Mouse (Mus musculus) midbrain, embryonic 11.5 days (tissue): ENCODE measurements around the gene Myo18b. TPM values are rescaled to one million over a fixed set of nuclear protein-coding genes. Genes with fewer than 3 reads are reported as not detected.

Experiments used
- ATAC-seq: fragments of 200-750 bp; cut with Nextera tagmentation; 2 replicates; pipeline ENCODE4 v1.8.0; 2017; ENCODE audit warnings: moderate TSS enrichment, moderate library complexity; ENCODE audit not compliant: low FRiP score
- DNase-seq: peaks from one replicate; pipeline ENCODE4 v3.0.0; 2015; ENCODE audit warnings: low spot score; ENCODE audit errors: missing footprints
- H3K27ac ChIP-seq: fragments of 300-500 bp; sonication (generic); 2 replicates; pipeline ENCODE4 v1.5.1; 2014; ENCODE audit warnings: low read depth, low read length
- H3K27me3 ChIP-seq: fragments of 300-500 bp; sonication (generic); 2 replicates; pipeline ENCODE4 v1.6.1; 2014; ENCODE audit warnings: mild to moderate bottlenecking, low read length, moderate library complexity, mixed read lengths; ENCODE audit not compliant: control insufficient read depth, insufficient read depth
- H3K36me3 ChIP-seq: fragments of 300-500 bp; sonication (generic); 2 replicates; pipeline ENCODE4 v1.6.1; 2014; ENCODE audit warnings: mild to moderate bottlenecking, low read length, moderate library complexity, mixed read lengths; ENCODE audit not compliant: control insufficient read depth, insufficient read depth
- H3K4me1 ChIP-seq: fragments of 300-500 bp; sonication (generic); 2 replicates; pipeline ENCODE4 v1.6.1; 2014; ENCODE audit warnings: low read length; ENCODE audit not compliant: control insufficient read depth, insufficient read depth
- H3K4me2 ChIP-seq: fragments of 300-500 bp; sonication (generic); 2 replicates; pipeline ENCODE4 v1.6.1; 2014; ENCODE audit warnings: mild to moderate bottlenecking, moderate library complexity
- H3K4me3 ChIP-seq: fragments of 300-500 bp; sonication (generic); 2 replicates; pipeline ENCODE4 v1.5.1; 2014; ENCODE audit warnings: low read depth, low read length
- H3K9ac ChIP-seq: fragments of 300-500 bp; sonication (generic); 2 replicates; pipeline ENCODE4 v1.6.1; 2014; ENCODE audit warnings: low read length
- H3K9me3 ChIP-seq: fragments of 300-500 bp; sonication (generic); 2 replicates; pipeline ENCODE4 v1.6.1; 2016; ENCODE audit warnings: low read length; ENCODE audit not compliant: control insufficient read depth
- WGBS: fragments of 180-500 bp; shearing (Covaris S2); extraction: QIAGEN DNeasy Blood & Tissue Kit; methylation state at CpG from one replicate; pipeline ENCODE4 v1.1.7; 2014; 5-methylcytosine and 5-hydroxymethylcytosine counted together
- polyA plus RNA-seq: library from polyadenylated mRNA; unstranded; fragments of >200 nt; fragmentation: Nextera tagmentation; extraction: Ambion mirVana; gene quantifications from 2 replicates; pipeline ENCODE4 v1.2.1, GENCODE M21; 2014

The Myo18b gene
- polyA plus RNA-seq, 1 experiment from 2014 or later, result 0.48 TPM

- 60% methylated on average over 7 of the region's 7 CpGs for WGBS
- H3K27me3 ChIP-seq, result no peaks in the 10 kb centered on the region
- H3K4me1 ChIP-seq, result no peaks in the 10 kb centered on the region
- no peak overlapping the region for H3K4me2 ChIP-seq
- H3K9me3 ChIP-seq, result no peaks in the 10 kb centered on the region
- no peak overlapping the region for H3K9ac ChIP-seq
- H3K27ac ChIP-seq, result no peak overlapping the region
- no peak overlapping the region for H3K4me3 ChIP-seq
- no peak for DNase-seq
- H3K36me3 ChIP-seq, result no peaks in the 10 kb centered on the region
- ATAC-seq, result no peak
Observed at GRCm38 (mm10) chr5:112695254-112695711, 200.9 kb downstream of the Myo18b start.

GRCm38 (mm10) chr5:112693286-112693849 lies 202.8 kb downstream of the Myo18b start:
- H3K4me2 ChIP-seq, result no peak overlapping the region

GRCm38 (mm10) chr5:112687100-112687818 lies 208.9 kb downstream of the Myo18b start:
- no peaks in the 10 kb centered on the region for H3K27me3 ChIP-seq
- no peak overlapping the region for H3K9ac ChIP-seq
- WGBS, result 70% methylated on average over 4 of the region's 4 CpGs
- no peaks in the 10 kb centered on the region for H3K9me3 ChIP-seq
- ATAC-seq (no peak), DNase-seq (no peak)
- H3K4me1 ChIP-seq, result peaks cover 2% of the 10 kb centered on the region; the same call in 1 of the 2 replicates
- no peak overlapping the region for H3K4me3 ChIP-seq
- H3K4me2 ChIP-seq, result no peak overlapping the region
- H3K36me3 ChIP-seq, result no peaks in the 10 kb centered on the region
- no peak overlapping the region for H3K27ac ChIP-seq

More at GRCm38 (mm10) chr5:112693286-112693849, 202.8 kb downstream of the Myo18b start:
- Histone ChIP-seq H3K9ac (no peak overlapping the region), H3K4me1 (no peaks in the 10 kb centered on the region), H3K27ac (no peak overlapping the region), H3K4me3 (no peak overlapping the region), H3K9me3 (no peaks in the 10 kb centered on the region), H3K36me3 (no peaks in the 10 kb centered on the region), H3K27me3 (no peaks in the 10 kb centered on the region)
- no peak for ATAC-seq
- 85% methylated on average over 18 of the region's 18 CpGs for WGBS
- no peak for DNase-seq

GRCm38 (mm10) chr5:112686309-112687099 lies 209.7 kb downstream of the Myo18b start:
- Histone ChIP-seq H3K27me3 (no peaks in the 10 kb centered on the region), H3K4me2 (no peak overlapping the region), H3K9me3 (no peaks in the 10 kb centered on the region), H3K4me1 (peaks cover 2% of the 10 kb centered on the region; the same call in 1 of the 2 replicates), H3K4me3 (no peak overlapping the region), H3K36me3 (no peaks in the 10 kb centered on the region), H3K27ac (no peak overlapping the region), H3K9ac (no peak overlapping the region)
- DNase-seq, result no peak
- 74% methylated on average over 14 of the region's 14 CpGs for WGBS
- ATAC-seq, result no peak

GRCm38 (mm10) chr5:112679251-112679650 lies 216.9 kb downstream of the Myo18b start:
- H3K27me3 ChIP-seq, result no peaks in the 10 kb centered on the region
- peak; percentile 28 for DNase-seq
- no peak overlapping the region for H3K9ac ChIP-seq
- H3K36me3 ChIP-seq, result no peaks in the 10 kb centered on the region
- 98% methylated on average over 2 of the region's 2 CpGs for WGBS
- no peak overlapping the region for H3K4me2 ChIP-seq
- no peaks in the 10 kb centered on the region for H3K9me3 ChIP-seq
- no peak overlapping the region for H3K27ac ChIP-seq
- no peak overlapping the region for H3K4me3 ChIP-seq
- ATAC-seq, result no peak
- H3K4me1 ChIP-seq, result no peaks in the 10 kb centered on the region

- H3K36me3 ChIP-seq, result no peaks in the 10 kb centered on the region
- DNase-seq (peak; percentile 44), ATAC-seq (no peak)
- H3K4me3 ChIP-seq, result no peak overlapping the region
- H3K27me3 ChIP-seq, result no peaks in the 10 kb centered on the region
- no peak overlapping the region for H3K9ac ChIP-seq
- no peaks in the 10 kb centered on the region for H3K4me1 ChIP-seq
- no peak overlapping the region for H3K27ac ChIP-seq
- WGBS, result 74% methylated on average over 4 of the region's 4 CpGs
- no peaks in the 10 kb centered on the region for H3K9me3 ChIP-seq
- no peak overlapping the region for H3K4me2 ChIP-seq
Observed at GRCm38 (mm10) chr5:112678153-112678552, 218.0 kb downstream of the Myo18b start.

- 87% methylated on average over 5 of the region's 5 CpGs for WGBS
- no peak overlapping the region for H3K27ac ChIP-seq
- no peaks in the 10 kb centered on the region for H3K4me1 ChIP-seq
- H3K27me3 ChIP-seq, result no peaks in the 10 kb centered on the region
- H3K4me2 ChIP-seq, result no peak overlapping the region
- ATAC-seq (no peak), DNase-seq (no peak)
- no peaks in the 10 kb centered on the region for H3K9me3 ChIP-seq
- H3K36me3 ChIP-seq, result no peaks in the 10 kb centered on the region
- H3K4me3 ChIP-seq, result no peak overlapping the region
- H3K9ac ChIP-seq, result no peak overlapping the region
Observed at GRCm38 (mm10) chr5:112674806-112675205, 221.4 kb downstream of the Myo18b start.

- Histone ChIP-seq H3K27me3 (no peaks in the 10 kb centered on the region), H3K9ac (no peak overlapping the region), H3K4me1 (no peaks in the 10 kb centered on the region), H3K9me3 (no peaks in the 10 kb centered on the region), H3K4me2 (no peak overlapping the region), H3K4me3 (no peak overlapping the region), H3K27ac (no peak overlapping the region), H3K36me3 (no peaks in the 10 kb centered on the region)
- ATAC-seq (no peak), DNase-seq (peak; percentile 44)
- WGBS, result 63% methylated on average over 7 of the region's 7 CpGs
Observed at GRCm38 (mm10) chr5:112672457-112672856, 223.7 kb downstream of the Myo18b start.

- Histone ChIP-seq H3K36me3 (no peaks in the 10 kb centered on the region), H3K4me1 (no peaks in the 10 kb centered on the region), H3K9me3 (no peaks in the 10 kb centered on the region), H3K27me3 (no peaks in the 10 kb centered on the region), H3K4me3 (no peak overlapping the region), H3K27ac (no peak overlapping the region), H3K9ac (no peak overlapping the region), H3K4me2 (no peak overlapping the region)
- DNase-seq (peak; percentile 28), ATAC-seq (no peak)
- 63% methylated on average over 2 of the region's 2 CpGs for WGBS
Observed at GRCm38 (mm10) chr5:112671961-112672360, 224.2 kb downstream of the Myo18b start.
